Mouse (Mus musculus): ENCODE data around the gene Arfgap3.

- TF ChIP-seq MYOD1 (IDR thresholded peaks at IDR 0.05; ENCODE audit: control insufficient read depth in 1 of 3, insufficient read length in 2 of 3, low read depth in 2 of 3) = no peak
- no peak for TF ChIP-seq MYOG (IDR thresholded peaks at IDR 0.05; ENCODE audit: control insufficient read depth in 1 of 3, insufficient read depth in 1 of 3, insufficient read length in 2 of 3, low read depth in 2 of 3)
- no peak for TF ChIP-seq TCF12 (IDR thresholded peaks at IDR 0.05; ENCODE audit: insufficient read depth, poor library complexity, severe bottlenecking)
- TF ChIP-seq POLR2A (IDR thresholded peaks at IDR 0.05; ENCODE audit: insufficient read length, low read depth) = no peak
- TF ChIP-seq USF1 (IDR thresholded peaks at IDR 0.05; ENCODE audit: low read depth) = no peak
- TF ChIP-seq POLR2AphosphoS2 (IDR thresholded peaks at IDR 0.05; ENCODE audit: insufficient read length, low read depth) = no peak
- TF ChIP-seq MAX (IDR thresholded peaks at IDR 0.05; ENCODE audit: low read depth) = no peak
- no peak for TF ChIP-seq CEBPB (IDR thresholded peaks at IDR 0.05; ENCODE audit: insufficient read depth, poor library complexity, severe bottlenecking)
- no peak for TF ChIP-seq E2F4 (IDR thresholded peaks at IDR 0.05; ENCODE audit: insufficient read depth)
- no peak for TF ChIP-seq REST (IDR thresholded peaks at IDR 0.05; ENCODE audit: insufficient read depth, insufficient read length)
- no peak for TF ChIP-seq SRF (IDR thresholded peaks at IDR 0.05; ENCODE audit: control insufficient read depth, insufficient read length, low read depth)
- TF ChIP-seq TCF3 (IDR thresholded peaks at IDR 0.05; ENCODE audit: insufficient read length, low read depth) = no peak
These were observed 51.7 kb downstream of the Arfgap3 start for GRCm38 (mm10) chr15:83298313-83298712.
